Mouse (Mus musculus): ENCODE data around the gene Hoxd3.

Gene Hoxd3

DNA sequence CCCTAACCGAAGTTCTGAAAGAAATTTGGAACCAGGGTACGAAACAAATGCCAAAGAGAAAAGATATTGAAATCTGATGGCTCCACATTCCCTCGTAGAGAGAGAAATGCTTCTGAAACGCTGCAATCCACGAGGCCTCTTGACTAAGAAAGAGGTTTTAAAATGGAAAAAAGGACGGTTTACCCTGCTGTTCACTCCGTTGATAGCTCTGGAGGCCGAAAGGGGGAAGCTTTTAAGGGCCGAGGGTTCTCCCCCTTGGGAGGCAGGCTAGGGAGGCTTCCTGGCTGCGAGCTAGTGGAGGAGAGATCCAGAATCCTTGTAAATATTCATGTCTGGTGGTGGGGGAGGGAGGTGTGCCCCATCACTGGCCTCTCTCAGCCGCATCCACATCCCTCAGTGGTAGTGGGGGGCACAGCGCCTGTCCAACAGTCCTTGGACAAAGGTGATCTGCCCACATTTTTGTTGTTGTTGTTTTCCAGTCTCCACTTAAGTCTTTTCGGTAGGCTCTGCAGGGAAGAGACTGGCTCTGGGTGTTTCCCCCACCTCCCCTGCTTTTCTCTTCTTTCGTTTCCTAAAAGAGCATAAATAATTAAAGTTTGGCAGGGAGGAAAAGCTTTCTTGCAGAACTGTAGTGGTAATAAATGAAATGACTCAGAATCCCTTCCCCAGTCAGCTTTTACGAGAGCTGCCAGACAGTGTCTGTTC is 32.7 kb upstream of the Hoxd3 start, which contains the start of gene Hoxd11:
TSS of gene Hoxd11 (plus strand) at position 667 of the 705 bp plus-strand sequence.
- ATAC-seq (ENCODE audit: insufficient number of reproducible peaks, low FRiP score, low TSS enrichment): no peak

GRCm38 (mm10) chr2:74679596-74679971 is 32.1 kb upstream of the Hoxd3 start:
- no peak for ATAC-seq (ENCODE audit: insufficient number of reproducible peaks, low FRiP score, low TSS enrichment)

- ATAC-seq (ENCODE audit: insufficient number of reproducible peaks, low FRiP score, low TSS enrichment): no peak
Observed at GRCm38 (mm10) chr2:74679980-74680379, 31.7 kb upstream of the Hoxd3 start.

GRCm38 (mm10) chr2:74680561-74681398 is 30.9 kb upstream of the Hoxd3 start:
- no peak for ATAC-seq (ENCODE audit: insufficient number of reproducible peaks, low FRiP score, low TSS enrichment)

DNA sequence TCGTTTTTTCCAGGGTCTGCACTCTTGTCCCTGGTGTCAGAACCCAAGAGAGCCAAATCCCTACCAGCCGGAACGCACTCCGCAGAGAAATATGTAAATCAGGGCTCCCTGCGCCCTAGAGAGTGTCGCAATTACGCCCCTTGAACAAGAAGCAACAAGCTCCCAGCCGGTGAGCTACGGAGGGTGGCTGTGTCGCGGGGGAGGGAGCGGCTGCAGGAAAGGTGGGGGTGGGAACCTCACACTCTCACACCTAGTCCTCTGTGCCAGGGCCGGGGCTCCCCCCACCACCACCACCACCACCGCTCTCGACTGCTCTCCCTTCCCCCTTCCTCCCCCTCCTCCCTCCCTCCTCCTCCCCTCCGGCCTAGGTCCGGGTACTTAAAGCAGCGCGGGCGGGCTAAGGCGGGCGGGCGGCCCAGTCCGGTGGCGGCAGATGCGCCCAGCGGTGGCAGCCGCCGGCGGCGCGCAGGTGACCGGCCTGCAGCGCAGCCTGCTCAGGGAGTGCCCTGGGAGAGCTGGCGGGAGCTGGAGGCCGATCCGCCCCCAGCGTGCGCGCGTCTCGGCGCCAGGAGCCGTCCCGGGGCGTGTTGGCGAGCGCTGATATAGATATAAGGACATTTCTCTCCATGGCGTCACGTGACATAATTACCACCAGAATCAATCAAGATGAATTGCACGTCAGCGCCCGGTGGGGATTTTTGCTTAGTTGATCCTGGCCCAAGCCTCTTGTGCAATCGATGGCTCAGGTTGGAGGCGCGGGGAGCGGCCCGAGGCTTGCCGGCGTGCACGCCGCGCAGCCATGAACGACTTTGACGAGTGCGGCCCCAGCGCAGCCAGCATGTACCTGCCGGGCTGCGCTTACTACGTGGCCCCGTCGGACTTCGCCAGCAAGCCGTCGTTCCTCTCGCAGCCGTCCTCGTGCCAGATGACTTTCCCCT is 29.9 kb upstream of the Hoxd3 start:
- ATAC-seq (ENCODE audit: insufficient number of reproducible peaks, low FRiP score, low TSS enrichment): no peak

GRCm38 (mm10) chr2:74682796-74683195 is 28.9 kb upstream of the Hoxd3 start:
- no peak for ATAC-seq (ENCODE audit: insufficient number of reproducible peaks, low FRiP score, low TSS enrichment)

DNA sequence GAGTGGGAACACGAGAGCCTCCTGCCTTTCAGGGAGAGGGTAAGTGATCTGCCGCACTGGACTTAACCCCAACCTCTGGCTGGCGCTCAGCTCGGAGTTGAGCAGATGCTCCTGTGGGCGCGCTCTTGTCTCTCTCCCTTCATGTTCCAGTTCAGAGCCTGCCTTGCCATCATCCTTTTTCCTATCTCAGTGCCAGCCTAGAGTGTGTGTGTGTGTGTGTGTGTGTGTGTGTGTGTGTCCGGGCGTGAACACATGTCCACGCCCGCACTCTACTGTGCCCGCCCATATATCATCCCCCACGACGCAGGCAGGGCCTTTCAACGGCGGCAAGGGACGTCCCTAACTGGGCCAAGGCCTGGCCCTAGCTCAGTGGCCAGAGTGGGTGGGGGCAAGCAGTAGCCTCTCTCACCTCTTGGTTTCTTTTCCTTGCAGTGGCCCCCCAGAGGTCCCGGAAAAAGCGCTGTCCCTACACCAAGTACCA is 28.2 kb upstream of the Hoxd3 start:
- no peak for ATAC-seq (ENCODE audit: insufficient number of reproducible peaks, low FRiP score, low TSS enrichment)

GRCm38 (mm10) chr2:74684106-74684505 is 27.6 kb upstream of the Hoxd3 start:
- ATAC-seq (ENCODE audit: insufficient number of reproducible peaks, low FRiP score, low TSS enrichment): no peak

- ATAC-seq (ENCODE audit: insufficient number of reproducible peaks, low FRiP score, low TSS enrichment): no peak
Observed at GRCm38 (mm10) chr2:74685059-74685603, 26.6 kb upstream of the Hoxd3 start.

DNA sequence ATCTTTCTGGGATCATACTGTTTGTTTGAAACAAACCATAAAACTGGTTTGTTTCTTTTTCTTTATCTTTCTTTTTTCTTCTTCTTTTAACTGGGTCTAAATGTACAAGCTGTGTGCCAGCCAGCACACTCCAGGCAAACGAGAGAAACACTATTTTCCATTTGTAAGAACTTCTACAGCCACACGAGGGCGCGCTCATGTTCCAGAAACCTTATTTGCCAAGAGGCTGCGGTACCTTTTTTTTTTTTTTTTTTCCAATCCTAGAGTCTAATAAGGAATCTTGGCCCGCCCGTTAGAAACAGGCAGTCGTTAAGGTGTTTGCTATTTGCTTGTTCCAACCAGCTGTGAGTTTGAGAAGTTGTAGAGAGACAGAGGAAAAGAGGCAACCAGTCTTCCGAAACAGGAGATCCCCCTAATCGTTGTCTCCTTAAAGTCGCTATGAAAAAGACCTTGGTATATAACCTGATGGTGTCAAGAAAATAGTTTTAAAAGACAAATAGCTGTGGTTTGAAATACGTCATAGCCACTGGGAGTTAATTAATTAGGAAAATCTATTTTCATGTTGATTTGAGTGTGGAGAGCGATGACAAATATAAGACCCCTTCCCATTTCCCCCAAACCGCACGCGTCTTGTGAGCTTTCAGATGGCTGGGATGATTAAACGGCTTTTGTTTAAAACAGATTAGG is 25.3 kb upstream of the Hoxd3 start:
- ATAC-seq (ENCODE audit: insufficient number of reproducible peaks, low FRiP score, low TSS enrichment): no peak

DNA sequence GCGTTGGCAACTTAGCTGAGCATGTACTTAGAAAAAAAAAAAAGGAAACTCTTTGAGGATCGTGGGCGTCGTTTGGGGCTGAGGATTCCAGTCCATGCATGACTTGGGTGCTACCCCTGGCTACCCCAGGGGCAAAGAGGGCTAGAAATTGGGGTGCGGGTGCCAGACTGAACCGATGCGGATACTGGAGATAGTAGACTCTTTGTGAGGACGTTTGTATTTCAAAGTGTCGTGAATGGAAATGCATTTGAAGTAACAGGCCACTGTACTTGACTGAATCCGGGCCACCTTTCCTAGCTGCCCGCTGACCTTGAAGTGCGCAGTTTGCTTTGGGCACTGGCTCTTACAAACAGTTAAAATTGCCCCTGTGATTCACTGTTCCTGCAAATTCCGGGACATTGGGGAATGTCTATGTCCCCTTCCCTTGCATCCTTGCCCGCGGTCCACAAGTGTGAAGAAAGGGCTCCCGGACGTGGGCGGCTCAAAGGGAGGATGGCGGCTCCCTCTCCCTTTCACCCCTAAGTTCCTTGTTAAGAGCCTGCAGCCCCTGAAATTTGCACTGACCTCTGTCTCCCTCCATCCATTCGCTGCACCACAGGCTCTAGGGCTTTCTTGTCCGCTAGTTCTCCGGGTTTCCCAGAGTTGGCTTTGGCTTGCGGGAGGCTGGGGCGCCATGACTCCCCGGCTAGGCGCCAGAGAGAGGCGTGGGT is 24.6 kb upstream of the Hoxd3 start:
- ATAC-seq (ENCODE audit: insufficient number of reproducible peaks, low FRiP score, low TSS enrichment): no peak

- no peak for ATAC-seq (ENCODE audit: insufficient number of reproducible peaks, low FRiP score, low TSS enrichment)
Observed at GRCm38 (mm10) chr2:74687698-74688555, 23.8 kb upstream of the Hoxd3 start.

- ATAC-seq (ENCODE audit: insufficient number of reproducible peaks, low FRiP score, low TSS enrichment): no peak
Observed at GRCm38 (mm10) chr2:74688795-74689573, 22.7 kb upstream of the Hoxd3 start.

GRCm38 (mm10) chr2:74689574-74690337 is 22.0 kb upstream of the Hoxd3 start:
- ATAC-seq (ENCODE audit: insufficient number of reproducible peaks, low FRiP score, low TSS enrichment): no peak

DNA sequence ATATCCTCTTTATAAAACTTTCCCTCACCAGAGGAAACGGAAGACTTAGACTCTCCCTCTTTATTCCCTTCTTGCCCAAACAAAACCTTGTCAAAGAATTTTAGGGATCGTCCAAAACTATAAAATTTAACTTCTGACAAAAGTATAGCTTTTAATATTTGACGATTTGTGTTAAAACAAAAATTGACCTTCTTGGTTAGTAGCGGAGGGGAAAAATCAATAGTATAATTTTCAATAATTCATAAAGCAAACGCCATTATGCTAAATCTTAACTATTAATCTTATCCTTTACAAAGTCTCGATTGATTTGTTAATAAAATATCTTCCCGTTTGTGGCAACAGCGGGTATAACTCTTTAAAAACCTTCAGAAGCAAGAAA is 21.4 kb upstream of the Hoxd3 start:
- no peak for ATAC-seq (ENCODE audit: insufficient number of reproducible peaks, low FRiP score, low TSS enrichment)

- no peak for ATAC-seq (ENCODE audit: insufficient number of reproducible peaks, low FRiP score, low TSS enrichment)
Observed at GRCm38 (mm10) chr2:74691022-74691951, 20.4 kb upstream of the Hoxd3 start, which contains the start of gene Hoxd10. TSS of gene Hoxd10 (plus strand) at chr2:74691924.
